7 mouse cellular contexts compared by ENCODE assay signal in genomic region chrX:94235190-94235555, GRCm38 (mm10). TPM values are rescaled to one million over a fixed set of nuclear protein-coding genes. Genes with fewer than 3 reads are reported as not detected.
A peak's percentile ranks its signal among the peaks of the same experiment; 100 is the strongest.
DNase-seq lines count a peak whose midpoint lies in the region; ATAC-seq and TF ChIP-seq lines count a peak whose summit lies in the region.

No protein-coding gene starts in this region.

- H3K4me1 ChIP-seq in lung, adult 2 months (ENCODE audit: control insufficient read depth, insufficient read depth, low read length) = no peaks in the 10 kb centered on the region
- H3K4me1 ChIP-seq in embryonic facial prominence, embryonic 11.5 days (ENCODE audit: control insufficient read depth, insufficient read depth, low read length) = no peaks in the 10 kb centered on the region
- no peaks in the 10 kb centered on the region for H3K4me1 ChIP-seq in hindbrain, embryonic 16.5 days (ENCODE audit: control insufficient read depth, insufficient read depth, low read depth, low read length)
- no peaks in the 10 kb centered on the region for H3K4me1 ChIP-seq in stomach, embryonic 14.5 days (ENCODE audit: control insufficient read depth, insufficient read depth, low read length)

- H3K36me3 ChIP-seq in embryonic facial prominence, embryonic 11.5 days (replicated peaks; ENCODE audit: control insufficient read depth, insufficient read depth, low read depth, low read length) = no peaks in the 10 kb centered on the region
- H3K36me3 ChIP-seq in hindbrain, embryonic 16.5 days (ENCODE audit: control insufficient read depth, insufficient read depth, low read length) = no peaks in the 10 kb centered on the region
- H3K36me3 ChIP-seq in stomach, embryonic 14.5 days (ENCODE audit: control insufficient read depth, insufficient read depth, low read length) = no peaks in the 10 kb centered on the region

- ATAC-seq in embryonic facial prominence, embryonic 11.5 days (replicated peaks; ENCODE audit: insufficient number of reproducible peaks, low FRiP score, low TSS enrichment, low read depth) = no peak; the same call in 1 of the 2 replicates
- peak; percentile 59; the same call in 1 of the 2 replicates for ATAC-seq in hindbrain, embryonic 16.5 days
- ATAC-seq in stomach, embryonic 14.5 days (ENCODE audit: insufficient number of reproducible peaks, insufficient read depth, low FRiP score, low read depth) = no peak

- 23% methylated on average over 35 of the region's 35 CpGs for WGBS in lung, adult 2 months
- WGBS in embryonic facial prominence, embryonic 11.5 days = 19% methylated on average over 35 of the region's 35 CpGs
- WGBS in hindbrain, embryonic 16.5 days = 20% methylated on average over 26 of the region's 35 CpGs
- 19% methylated on average over 35 of the region's 35 CpGs for WGBS in stomach, embryonic 14.5 days

- H3K9me3 ChIP-seq in embryonic facial prominence, embryonic 11.5 days (replicated peaks; ENCODE audit: control insufficient read depth, low read length) = no peaks in the 10 kb centered on the region
- no peaks in the 10 kb centered on the region for H3K9me3 ChIP-seq in hindbrain, embryonic 16.5 days (ENCODE audit: control insufficient read depth, low read length)
- no peaks in the 10 kb centered on the region for H3K9me3 ChIP-seq in stomach, embryonic 14.5 days (ENCODE audit: control insufficient read depth, low read depth, low read length)

- peaks cover 20% of the 10 kb centered on the region; the same call in 1 of the 2 replicates for H3K27me3 ChIP-seq in embryonic facial prominence, embryonic 11.5 days (ENCODE audit: control insufficient read depth, insufficient read depth, low read length)
- peaks cover 36% of the 10 kb centered on the region for H3K27me3 ChIP-seq in hindbrain, embryonic 16.5 days (replicated peaks; ENCODE audit: control insufficient read depth, insufficient read depth, low read length)
- H3K27me3 ChIP-seq in stomach, embryonic 14.5 days (ENCODE audit: control insufficient read depth, insufficient read depth, low read length) = no peaks in the 10 kb centered on the region; the same call in 1 of the 2 replicates

- peak overlapping the region; percentile 69 for H3K9ac ChIP-seq in embryonic facial prominence, embryonic 11.5 days (replicated peaks; ENCODE audit: low read length)
- peak overlapping the region; percentile 77 for H3K9ac ChIP-seq in hindbrain, embryonic 16.5 days (ENCODE audit: low read depth, low read length)
- peak overlapping the region; percentile 52 for H3K9ac ChIP-seq in stomach, embryonic 14.5 days (replicated peaks; ENCODE audit: low read depth, low read length)

- peak overlapping the region; percentile 50 for H3K4me2 ChIP-seq in embryonic facial prominence, embryonic 11.5 days (ENCODE audit: low read depth, low read length)
- H3K4me2 ChIP-seq in hindbrain, embryonic 16.5 days (ENCODE audit: low read length) = peak overlapping the region; percentile 58
- H3K4me2 ChIP-seq in stomach, embryonic 14.5 days (replicated peaks; ENCODE audit: low read depth, low read length) = peak overlapping the region; percentile 42

- H3K4me3 ChIP-seq in lung, adult 2 months (replicated peaks; ENCODE audit: extremely low read depth, low read depth, low read length) = peak overlapping the region; percentile 73
- peak overlapping the region; percentile 62 for H3K4me3 ChIP-seq in embryonic facial prominence, embryonic 11.5 days (ENCODE audit: low read depth, low read length)
- H3K4me3 ChIP-seq in hindbrain, embryonic 16.5 days (ENCODE audit: low read length) = peak overlapping the region; percentile 66
- H3K4me3 ChIP-seq in stomach, embryonic 14.5 days (ENCODE audit: low read depth, low read length) = peak overlapping the region; percentile 55

- peak overlapping the region; percentile 73; the same call in 1 of the 2 replicates for H3K27ac ChIP-seq in embryonic facial prominence, embryonic 11.5 days (replicated peaks; ENCODE audit: low read depth, low read length)
- H3K27ac ChIP-seq in hindbrain, embryonic 16.5 days (ENCODE audit: low read depth, low read length) = peak overlapping the region; percentile 85
- H3K27ac ChIP-seq in stomach, embryonic 14.5 days (ENCODE audit: low read length) = peak overlapping the region; percentile 85

- no peak for TF ChIP-seq CTCF in lung, adult 2 months (IDR thresholded peaks at IDR 0.05; ENCODE audit: insufficient read depth, low read length)

- no peak for TF ChIP-seq POLR2A in lung, adult 2 months (IDR thresholded peaks at IDR 0.05; ENCODE audit: borderline replicate concordance, extremely low read depth, low read depth, low read length)

- DNase-seq in lung, adult 2 months = peak; percentile 10
- DNase-seq in lung, postnatal 25 days (ENCODE audit: low spot score) = no peak
- peak; percentile 20 for DNase-seq in adrenal gland, postnatal 25 days
- DNase-seq in embryonic facial prominence, embryonic 11.5 days (ENCODE audit: low spot score) = no peak
- DNase-seq in lung, postnatal 4 days = peak; percentile 21 to 33

RNA-seq across cellular contexts. Expression of gene Klhl15, which starts 0.8 kb away (rescaled TPM):
- polyA plus RNA-seq in lung, adult 2 months (2012; rRNA removed) = 5.6 and 9.1 TPM in 2 replicates
- 14.9 and 21.8 TPM in 2 replicates for total RNA-seq in adrenal gland, postnatal 25 days (2021)
- 9.8 and 10.1 TPM in 2 replicates for polyA plus RNA-seq in embryonic facial prominence, embryonic 11.5 days (2014; fragmentation: Nextera tagmentation; extraction: Ambion mirVana)
- 9.1 and 9.2 TPM in 2 replicates for polyA plus RNA-seq in hindbrain, embryonic 16.5 days (2015; fragmentation: Nextera tagmentation; extraction: Ambion mirVana)
- polyA plus RNA-seq in stomach, embryonic 14.5 days (2014; fragmentation: Nextera tagmentation; extraction: Ambion mirVana) = 11.7 and 11.9 TPM in 2 replicates

RNA-seq across cellular contexts. Expression of gene Eif2s3x, which starts 22.5 kb away (rescaled TPM):
- 22.1 and 32.8 TPM in 2 replicates for polyA plus RNA-seq in lung, adult 2 months (2012; rRNA removed)
- 155 and 188 TPM in 2 replicates for total RNA-seq in adrenal gland, postnatal 25 days (2021)
- polyA plus RNA-seq in embryonic facial prominence, embryonic 11.5 days (2014; fragmentation: Nextera tagmentation; extraction: Ambion mirVana) = 125 and 129 TPM in 2 replicates
- 81.9 and 85.8 TPM in 2 replicates for polyA plus RNA-seq in hindbrain, embryonic 16.5 days (2015; fragmentation: Nextera tagmentation; extraction: Ambion mirVana)
- 74.1 and 103 TPM in 2 replicates for polyA plus RNA-seq in stomach, embryonic 14.5 days (2014; fragmentation: Nextera tagmentation; extraction: Ambion mirVana)

Comparison
In these comparisons a context has a peak if more than half of its experiments do, and no peak if none do; other contexts are left out.
1. DNase-seq: peak in lung, adult 2 months (single experiment), adrenal gland, postnatal 25 days (single experiment) and lung, postnatal 4 days (2 of 2); none in lung, postnatal 25 days (single experiment) and embryonic facial prominence, embryonic 11.5 days (single experiment).
2. Peak in every context shown above with its lines, with median percentiles within 50 percentile points of each other: H3K4me3 ChIP-seq, H3K27ac ChIP-seq, H3K4me2 ChIP-seq and H3K9ac ChIP-seq.